Mouse (Mus musculus) MEL (cell line): ENCODE measurements around the gene Sv2c. TPM values are rescaled to one million over a fixed set of nuclear protein-coding genes. Genes with fewer than 3 reads are reported as not detected.

Source experiments
- DNase-seq: peaks from one replicate; pipeline ENCODE4 v3.0.0; 2011; ENCODE audit warnings: low read depth, low spot score
- H3K27ac ChIP-seq: 2 replicates; pipeline ENCODE4 v1.5.1; 2012; ENCODE audit warnings: low read depth, mild to moderate bottlenecking, control low read depth, low read length, moderate library complexity; ENCODE audit not compliant: control insufficient read depth
- H3K27me3 ChIP-seq, 2 experiments: fragments of 150-350 bp in 1 of 2; sonication (generic) in 1 of 2; 2 replicates each; pipeline ENCODE4 v1.6.1; 2012; ENCODE audit warnings: low read length in 2 of 2, mild to moderate bottlenecking in 2 of 2, improper control_type of control experiment in 1 of 2, moderate library complexity in 1 of 2; ENCODE audit not compliant: insufficient read depth in 2 of 2, control insufficient read depth in 1 of 2
- H3K36me3 ChIP-seq, 2 experiments: 2 replicates each; pipeline ENCODE4 v1.6.1; 2012 to 2014; ENCODE audit warnings: low read length in 2 of 2, improper control_type of control experiment in 1 of 2, inconsistent platforms in 1 of 2, mild to moderate bottlenecking in 1 of 2; ENCODE audit not compliant: insufficient read depth in 2 of 2, control insufficient read depth in 1 of 2
- H3K4me1 ChIP-seq, 2 experiments: fragments of 150-350 bp in 1 of 2; sonication (generic) in 1 of 2; 2 replicates each; pipeline ENCODE4 v1.6.1; 2012; ENCODE audit warnings: low read length in 2 of 2, improper control_type of control experiment in 1 of 2, mild to moderate bottlenecking in 1 of 2; ENCODE audit not compliant: insufficient read depth in 2 of 2, control insufficient read depth in 1 of 2
- H3K4me3 ChIP-seq, 2 experiments: fragments of 150-350 bp in 1 of 2; sonication (generic) in 1 of 2; 2 replicates each; pipeline ENCODE4 v1.5.1; 2012; ENCODE audit warnings: low read depth in 2 of 2, low read length in 2 of 2, mild to moderate bottlenecking in 2 of 2, moderate library complexity in 2 of 2, control low read depth in 1 of 2, improper control_type of control experiment in 1 of 2; ENCODE audit not compliant: control insufficient read depth in 1 of 2, insufficient read depth in 1 of 2
- H3K79me2 ChIP-seq: 2 replicates; pipeline ENCODE4 v1.6.1; 2012; ENCODE audit warnings: mild to moderate bottlenecking, low read length, moderate library complexity; ENCODE audit not compliant: control insufficient read depth, poor library complexity, insufficient read depth
- H3K9ac ChIP-seq: 2 replicates; pipeline ENCODE4 v1.6.1; 2012; ENCODE audit warnings: low read depth, mild to moderate bottlenecking, control low read depth, low read length, moderate library complexity; ENCODE audit not compliant: control insufficient read depth, poor library complexity, severe bottlenecking
- H3K9me3 ChIP-seq: fragments of 150-350 bp; sonication (generic); replicated peaks from 2 replicates; pipeline ENCODE4 v1.6.1; 2012; ENCODE audit warnings: mild to moderate bottlenecking, low read length, improper control_type of control experiment, moderate library complexity; ENCODE audit not compliant: insufficient read depth
- CTCF ChIP-seq, 3 experiments: IDR thresholded peaks in 2 of 3; conservative IDR thresholded peaks in 1 of 3; 2 replicates each; pipeline ENCODE4 v1.5.1; 2011 to 2012; ENCODE audit warnings: low read length in 3 of 3, low read depth in 2 of 3, mild to moderate bottlenecking in 2 of 3, improper control_type of control experiment in 1 of 3, inconsistent platforms in 1 of 3, mixed read lengths in 1 of 3, moderate library complexity in 1 of 3; ENCODE audit not compliant: control insufficient read depth in 1 of 3, insufficient read depth in 1 of 3, poor library complexity in 1 of 3, severe bottlenecking in 1 of 3
- EP300 ChIP-seq, 2 experiments: IDR thresholded peaks; 2 replicates each; pipeline ENCODE4 v1.6.1; 2011; ENCODE audit warnings: improper control_type of control experiment in 2 of 2, low read length in 2 of 2, low read depth in 1 of 2, mild to moderate bottlenecking in 1 of 2
- GATA1 ChIP-seq: IDR thresholded peaks from 2 replicates; pipeline ENCODE4 v1.6.1; 2011; ENCODE audit warnings: low read depth, low read length, improper control_type of control experiment
- MAFK ChIP-seq: IDR thresholded peaks from 2 replicates; pipeline ENCODE4 v1.6.1; 2011; ENCODE audit warnings: low read depth, mild to moderate bottlenecking, low read length, improper control_type of control experiment, borderline replicate concordance
- MAX ChIP-seq: IDR thresholded peaks from 2 replicates; pipeline ENCODE4 v1.6.1; 2011; ENCODE audit warnings: low read length, improper control_type of control experiment
- RAD21 ChIP-seq: IDR thresholded peaks from 2 replicates; pipeline ENCODE4 v1.6.1; 2011; ENCODE audit warnings: mild to moderate bottlenecking, low read depth, low read length, improper control_type of control experiment
- SIN3A ChIP-seq: IDR thresholded peaks from 2 replicates; pipeline ENCODE4 v1.6.1; 2012; ENCODE audit warnings: low read length, improper control_type of control experiment, inconsistent platforms
- TAL1 ChIP-seq: IDR thresholded peaks from 2 replicates; pipeline ENCODE4 v1.6.1; 2012; ENCODE audit warnings: mild to moderate bottlenecking, inconsistent platforms, low read length, moderate library complexity, mixed read lengths
- TBP ChIP-seq: IDR thresholded peaks from 2 replicates; pipeline ENCODE4 v1.8.0; 2011; ENCODE audit warnings: low read depth, low read length, improper control_type of control experiment
- TCF12 ChIP-seq: IDR thresholded peaks from 2 replicates; pipeline ENCODE4 v1.6.1; 2014; ENCODE audit warnings: low read depth, mild to moderate bottlenecking, inconsistent platforms, low read length, improper control_type of control experiment, moderate library complexity
- UBTF ChIP-seq: IDR thresholded peaks from 2 replicates; pipeline ENCODE4 v1.6.1; 2012; ENCODE audit warnings: low read depth, mild to moderate bottlenecking, inconsistent platforms, low read length, improper control_type of control experiment, moderate library complexity, borderline replicate concordance; ENCODE audit not compliant: insufficient read depth
- polyA plus RNA-seq, 2 experiments: library from polyadenylated mRNA; stranded (reverse) in 1 of 2; unstranded in 1 of 2; fragments of >175 nt in 1 of 2; fragments of >200 nt in 1 of 2; gene quantifications; 2 replicates each; pipeline versions ENCODE4 v1.2.1 to v1.2.4; 2012; ENCODE audit warnings: low replicate concordance in 2 of 2, low read depth in 1 of 2; ENCODE audit not compliant: insufficient read length in 2 of 2, insufficient read depth in 1 of 2, missing spikeins in 1 of 2
- total RNA-seq: library from RNA; depleted of rRNA; stranded (reverse); fragments of 300-350 nt; gene quantifications from 2 replicates; pipeline ENCODE4 v1.2.3, GENCODE M21; 2012

The Sv2c gene
- total and polyA plus RNA-seq, 3 experiments, result 0.01 TPM; not detected in 2

- Histone ChIP-seq H3K4me1 (no peaks in the 10 kb centered on the region), H3K79me2 (no peaks in the 10 kb centered on the region), H3K27me3 (peaks cover 2 to 5% of the 10 kb centered on the region in 2 experiments), H3K9me3 (no peaks in the 10 kb centered on the region), H3K4me3 (no peak overlapping the region), H3K9ac (no peak overlapping the region), H3K27ac (no peak overlapping the region), H3K36me3 (no peaks in the 10 kb centered on the region)
- no peak for TF ChIP-seq RAD21
- DNase-seq, result no peak
These were observed 219.4 kb downstream of the Sv2c start for GRCm38 (mm10) chr13:95913046-95913406.

- H3K36me3 ChIP-seq, result no peaks in the 10 kb centered on the region
- H3K27me3 ChIP-seq, result peaks cover 2 to 5% of the 10 kb centered on the region in 2 experiments
- H3K9ac ChIP-seq, result no peak overlapping the region
- H3K4me3 ChIP-seq, result no peak overlapping the region
- DNase-seq, result no peak
- H3K79me2 ChIP-seq, result no peaks in the 10 kb centered on the region
- no peak for TF ChIP-seq GATA1
- H3K27ac ChIP-seq, result no peak overlapping the region
- H3K4me1 ChIP-seq, result no peaks in the 10 kb centered on the region
- no peaks in the 10 kb centered on the region for H3K9me3 ChIP-seq
These were observed 220.0 kb downstream of the Sv2c start for GRCm38 (mm10) chr13:95912157-95913045.

GRCm38 (mm10) chr13:95910270-95910669, 222.1 kb downstream of the Sv2c start:
- TF ChIP-seq TBP, result no peak
- no peak for TF ChIP-seq UBTF
- TF ChIP-seq TAL1, result no peak
- no peak for TF ChIP-seq MAFK
- no peak for TF ChIP-seq RAD21
- TF ChIP-seq SIN3A, result no peak
- TF ChIP-seq EP300 (IDR thresholded peaks at IDR 0.05; ENCODE audit: low read depth in 1 of 2, low read length in 2 of 2), result no peak
- TF ChIP-seq TCF12, result no peak
- no peak for TF ChIP-seq CTCF (IDR thresholded peaks at IDR 0.05 in 2 of 3, conservative IDR thresholded peaks at IDR 0.05 in 1 of 3; ENCODE audit: control insufficient read depth in 1 of 3, insufficient read depth in 1 of 3, low read depth in 2 of 3, low read length in 3 of 3, poor library complexity in 1 of 3, severe bottlenecking in 1 of 3)
- TF ChIP-seq MAX, result no peak
- Histone ChIP-seq H3K36me3 (no peaks in the 10 kb centered on the region), H3K27me3 (peaks cover 2 to 5% of the 10 kb centered on the region in 2 experiments), H3K4me3 (no peak overlapping the region), H3K4me1 (no peaks in the 10 kb centered on the region), H3K9ac (no peak overlapping the region), H3K9me3 (no peaks in the 10 kb centered on the region), H3K27ac (no peak overlapping the region), H3K79me2 (no peaks in the 10 kb centered on the region)
- DNase-seq, result no peak
